Mouse (Mus musculus) activated CD4-positive, CD25-positive, alpha-beta regulatory T cell, adult 4 months (primary cell): ENCODE results near the gene Tbc1d23. TPM values are rescaled to one million over a fixed set of nuclear protein-coding genes. Genes with fewer than 3 reads are reported as not detected.
A peak's percentile ranks its signal among the peaks of the same experiment; 100 is the strongest.

Source experiments
- ATAC-seq: one replicate; pipeline ENCODE4 v1.8.0; 2017
- polyA plus RNA-seq, 2 experiments: library from polyadenylated mRNA; unstranded; fragments of 100-300 nt; shearing (Covaris generic); gene quantifications; one replicate each; pipeline ENCODE4 v1.2.1; 2017

Gene Tbc1d23
- polyA plus RNA-seq, 2 experiments from 2014 or later = 28.5 to 29.1 TPM

- ATAC-seq = no peak
These were observed 71.5 kb downstream of the Tbc1d23 start for GRCm38 (mm10) chr16:57159835-57160234.

- ATAC-seq = no peak
These were observed 73.6 kb downstream of the Tbc1d23 start for GRCm38 (mm10) chr16:57157728-57158127.

- no peak for ATAC-seq
These were observed 74.2 kb downstream of the Tbc1d23 start for GRCm38 (mm10) chr16:57157076-57157475.

- ATAC-seq = no peak
These were observed 75.4 kb downstream of the Tbc1d23 start for GRCm38 (mm10) chr16:57155899-57156298.

- ATAC-seq = no peak
These were observed 79.9 kb downstream of the Tbc1d23 start for GRCm38 (mm10) chr16:57151437-57151836.

GRCm38 (mm10) chr16:57144741-57145140 lies 86.6 kb downstream of the Tbc1d23 start:
- ATAC-seq = no peak

GRCm38 (mm10) chr16:57133611-57134010 lies 97.7 kb downstream of the Tbc1d23 start:
- ATAC-seq = no peak

- ATAC-seq = no peak
These were observed 99.0 kb downstream of the Tbc1d23 start for GRCm38 (mm10) chr16:57132326-57132725.

GRCm38 (mm10) chr16:57131544-57131943 lies 99.8 kb downstream of the Tbc1d23 start:
- ATAC-seq = no peak

GRCm38 (mm10) chr16:57130752-57131400 lies 100.4 kb downstream of the Tbc1d23 start:
- no peak for ATAC-seq

GRCm38 (mm10) chr16:57127825-57128224 lies 103.5 kb downstream of the Tbc1d23 start:
- ATAC-seq = no peak

- ATAC-seq = no peak
These were observed 105.0 kb downstream of the Tbc1d23 start for GRCm38 (mm10) chr16:57126268-57126667.

GRCm38 (mm10) chr16:57122682-57123445 lies 108.4 kb downstream of the Tbc1d23 start:
- no peak for ATAC-seq

GRCm38 (mm10) chr16:57121816-57122415 lies 109.4 kb downstream of the Tbc1d23 start:
- ATAC-seq = no peak

- peak; percentile 94 for ATAC-seq
These were observed 110.1 kb downstream of the Tbc1d23 start, which contains the start of gene Tomm70a for GRCm38 (mm10) chr16:57120913-57121815. TSS of gene Tomm70a (plus strand) at chr16:57121703.

Other genes with a start within 250 kb of the Tbc1d23 start
- gene Tmem45a2, start 160.1 kb downstream of the Tbc1d23 start, polyA plus RNA-seq = under 1 TPM in 1 of 2 experiments, not detected in 1; 0.40 TPM
- gene Tomm70a, start 109.8 kb downstream of the Tbc1d23 start, polyA plus RNA-seq = 10 to 100 TPM; 10.1 to 14.7 TPM
- 10 to 100 TPM; 36.4 to 36.6 TPM for gene Nit2, start 64.2 kb downstream of the Tbc1d23 start, polyA plus RNA-seq
- not detected for gene Tmem30c, start 61.4 kb upstream of the Tbc1d23 start, polyA plus RNA-seq
- 10 to 100 TPM; 14.0 to 14.3 TPM for gene Filip1l, start 121.6 kb upstream of the Tbc1d23 start, polyA plus RNA-seq